Mouse (Mus musculus): ENCODE data around the gene Nrsn1.
"Not testable (repeated sequence)": the region's sequence is repeated elsewhere in the genome, so short reads cannot be mapped to it uniquely, and the experiment has no call there.

Nrsn1 gene

GRCm38 (mm10) chr13:25270402-25270801, at the start of gene Nrsn1:
TSS of gene Nrsn1 (minus strand) at chr13:25270502.
- not testable (repeated sequence) for DNase-seq

GRCm38 (mm10) chr13:25312059-25312458, 41.8 kb upstream of the Nrsn1 start:
- no peak for DNase-seq

- no peak for DNase-seq
These were observed 39.8 kb upstream of the Nrsn1 start for GRCm38 (mm10) chr13:25310068-25310467.

- no peak for DNase-seq
These were observed 18.4 kb upstream of the Nrsn1 start for GRCm38 (mm10) chr13:25288736-25289135.

GRCm38 (mm10) chr13:25274934-25275565, 4.7 kb upstream of the Nrsn1 start:
- no peak for DNase-seq

GRCm38 (mm10) chr13:25272189-25272588, 1.9 kb upstream of the Nrsn1 start:
- no peak for DNase-seq

- DNase-seq = peak; percentile 79
These were observed 583 bp downstream of the Nrsn1 start for GRCm38 (mm10) chr13:25269569-25270268.

- DNase-seq = peak; percentile 41
These were observed 1.3 kb downstream of the Nrsn1 start for GRCm38 (mm10) chr13:25269039-25269438.

GRCm38 (mm10) chr13:25262748-25263147, 7.6 kb downstream of the Nrsn1 start:
- DNase-seq = no peak

GRCm38 (mm10) chr13:25257608-25258007, 12.7 kb downstream of the Nrsn1 start:
- DNase-seq = no peak

- no peak for DNase-seq
These were observed 15.6 kb downstream of the Nrsn1 start for GRCm38 (mm10) chr13:25254478-25255263.

- no peak for DNase-seq
These were observed 18.4 kb downstream of the Nrsn1 start for GRCm38 (mm10) chr13:25251893-25252292.

- DNase-seq = no peak
These were observed 50.0 kb downstream of the Nrsn1 start for GRCm38 (mm10) chr13:25220186-25220787.

GRCm38 (mm10) chr13:25218394-25218793, 51.9 kb downstream of the Nrsn1 start:
- no peak for DNase-seq

GRCm38 (mm10) chr13:25206950-25207349, 63.4 kb downstream of the Nrsn1 start:
- no peak for DNase-seq
